Mouse (Mus musculus) thymus, postnatal 10 days (tissue): ENCODE measurements around the gene Asb8.

Experiments
- DNase-seq, 2 experiments: peaks; one replicate each; pipeline ENCODE4 v3.0.0; 2021; ENCODE audit warnings: low spot score in 2 of 2

Gene Asb8

GRCm38 (mm10) chr15:98116287-98116686 is 49.1 kb downstream of the Asb8 start:
- no peak for DNase-seq

- DNase-seq = no peak
Measured at GRCm38 (mm10) chr15:98115779-98116163, 49.7 kb downstream of the Asb8 start.

GRCm38 (mm10) chr15:98114852-98115778 is 50.3 kb downstream of the Asb8 start:
- DNase-seq = no peak

GRCm38 (mm10) chr15:98114098-98114851 is 51.1 kb downstream of the Asb8 start:
- no peak for DNase-seq

- no peak for DNase-seq
Measured at GRCm38 (mm10) chr15:98111791-98112190, 53.6 kb downstream of the Asb8 start.

GRCm38 (mm10) chr15:98108297-98109152 is 56.9 kb downstream of the Asb8 start:
- peak; percentile 63 to 69 for DNase-seq

GRCm38 (mm10) chr15:98107703-98108296 is 57.6 kb downstream of the Asb8 start:
- DNase-seq = no peak

- no peak for DNase-seq
Measured at GRCm38 (mm10) chr15:98107230-98107629, 58.2 kb downstream of the Asb8 start.

- DNase-seq = no peak
Measured at GRCm38 (mm10) chr15:98106506-98106905, 58.9 kb downstream of the Asb8 start.

GRCm38 (mm10) chr15:98102401-98102800 is 63.0 kb downstream of the Asb8 start:
- DNase-seq = no peak

- no peak for DNase-seq
Measured at GRCm38 (mm10) chr15:98098519-98098918, 66.9 kb downstream of the Asb8 start.

GRCm38 (mm10) chr15:98096957-98097356 is 68.5 kb downstream of the Asb8 start:
- peak in 1 of 2 experiments; percentile 14 for DNase-seq

- DNase-seq = no peak
Measured at GRCm38 (mm10) chr15:98094905-98095304, 70.5 kb downstream of the Asb8 start.

GRCm38 (mm10) chr15:98093121-98094011 is 72.1 kb downstream of the Asb8 start, which contains the start of gene Senp1:
Gene Senp1, minus strand, starts transcription at chr15:98093744.
- peak; percentile 84 to 86 for DNase-seq

GRCm38 (mm10) chr15:98092372-98093120 is 72.9 kb downstream of the Asb8 start, which contains the start of gene Pfkm:
Gene Pfkm, plus strand, starts transcription at chr15:98092589.
- DNase-seq = no peak

GRCm38 (mm10) chr15:98091841-98092240 is 73.6 kb downstream of the Asb8 start:
- DNase-seq = no peak

GRCm38 (mm10) chr15:98089421-98090183 is 75.8 kb downstream of the Asb8 start:
- peak; percentile 25 to 58 for DNase-seq

- peak in 1 of 2 experiments; percentile 17 for DNase-seq
Measured at GRCm38 (mm10) chr15:98088889-98089288, 76.5 kb downstream of the Asb8 start.
